Mouse (Mus musculus): ENCODE results near the gene Tbc1d2b. TPM values are rescaled to one million over a fixed set of nuclear protein-coding genes. Genes with fewer than 3 reads are reported as not detected.

Gene Tbc1d2b
- total and polyA plus RNA-seq, 3 experiments, result 22.7 to 40.4 (median 23.0) TPM

GRCm38 (mm10) chr9:90172528-90173321 lies 97.9 kb downstream of the Tbc1d2b start:
- DNase-seq, result no peak

GRCm38 (mm10) chr9:90171421-90171820 lies 99.2 kb downstream of the Tbc1d2b start:
- DNase-seq, result no peak

- no peak for DNase-seq
Measured at GRCm38 (mm10) chr9:90169965-90170364, 100.6 kb downstream of the Tbc1d2b start.

- DNase-seq, result no peak
Measured at GRCm38 (mm10) chr9:90166615-90167014, 104.0 kb downstream of the Tbc1d2b start.

- no peak for DNase-seq
Measured at GRCm38 (mm10) chr9:90165590-90165989, 105.0 kb downstream of the Tbc1d2b start.

GRCm38 (mm10) chr9:90164670-90165453 lies 105.7 kb downstream of the Tbc1d2b start:
- DNase-seq, result no peak

GRCm38 (mm10) chr9:90163749-90164095 lies 106.9 kb downstream of the Tbc1d2b start:
- peak; percentile 73 for DNase-seq

- DNase-seq, result peak; percentile 65
Measured at GRCm38 (mm10) chr9:90162926-90163748, 107.5 kb downstream of the Tbc1d2b start, which contains the start of gene Adamts7. TSS of gene Adamts7 (plus strand) at chr9:90163069.

GRCm38 (mm10) chr9:90162243-90162925 lies 108.2 kb downstream of the Tbc1d2b start:
- DNase-seq, result peak; percentile 82

Other genes with a start within 250 kb of the Tbc1d2b start
- 100 to 1,000 TPM; 104 to 199 TPM for gene Ctsh, start 216.7 kb downstream of the Tbc1d2b start, total RNA-seq (2021)
- 30.9 and 34.3 TPM in 2 replicates for gene Ctsh, start 216.7 kb downstream of the Tbc1d2b start, polyA plus RNA-seq (2012; rRNA removed)
- 100 to 1,000 TPM; 241 to 321 TPM for gene Morf4l1, start 156.0 kb downstream of the Tbc1d2b start, total RNA-seq (2021)
- gene Morf4l1, start 156.0 kb downstream of the Tbc1d2b start, polyA plus RNA-seq (2012; rRNA removed), result 25.4 and 26.1 TPM in 2 replicates
- 1 to 10 TPM; 2.5 to 6.1 TPM for gene Adamts7, start 107.7 kb downstream of the Tbc1d2b start, total RNA-seq (2021)
- gene Adamts7, start 107.7 kb downstream of the Tbc1d2b start, polyA plus RNA-seq (2012; rRNA removed), result 10.9 and 12.0 TPM in 2 replicates

Data from adrenal gland, adult 2 months (tissue).